Mouse (Mus musculus) olfactory bulb, adult 2 months (tissue): ENCODE measurements around the gene Serf1.

ENCODE experiments used
- CTCF ChIP-seq: fragments of 200-500 bp; IDR thresholded peaks from 2 replicates; pipeline ENCODE4 v1.5.1; 2012; ENCODE audit warnings: low read depth, mild to moderate bottlenecking, low read length, moderate library complexity; ENCODE audit not compliant: insufficient read depth
- POLR2A ChIP-seq: fragments of 200-500 bp; IDR thresholded peaks from 2 replicates; pipeline ENCODE4 v1.6.1; 2012; ENCODE audit warnings: mild to moderate bottlenecking, low read depth, low read length, moderate library complexity; ENCODE audit not compliant: insufficient read depth

DNA sequence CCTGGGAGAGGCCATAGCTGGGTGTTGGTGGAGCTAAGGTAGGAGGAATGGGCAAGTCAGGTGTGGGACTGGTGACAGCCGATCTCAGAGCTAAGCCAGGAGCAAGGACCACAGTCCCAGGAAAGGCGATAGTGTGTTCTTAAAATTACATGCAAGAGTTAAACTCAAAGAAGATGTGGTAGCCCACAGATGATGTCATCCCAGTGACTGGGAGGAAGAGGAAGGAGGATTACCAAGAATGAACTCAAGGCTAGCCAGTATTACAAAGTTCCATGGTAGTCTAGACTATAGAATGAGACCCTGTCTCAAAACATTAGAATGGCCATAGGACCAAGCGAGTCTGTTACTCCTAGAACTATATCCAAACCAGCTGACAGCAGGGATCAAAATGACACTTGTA lies 48.8 kb downstream of the Serf1 start:
- no peak for TF ChIP-seq CTCF
- TF ChIP-seq POLR2A = no peak
